Mouse (Mus musculus): Measurements from ENCODE around the gene Slc37a4. TPM values are rescaled to one million over a fixed set of nuclear protein-coding genes. Genes with fewer than 3 reads are reported as not detected.
"Not testable (repeated sequence)": the region's sequence is repeated elsewhere in the genome, so short reads cannot be mapped to it uniquely, and the experiment has no call there.

The Slc37a4 gene
- polyA plus RNA-seq, 1 experiment from 2014 or later, result 18.8 TPM

DNA sequence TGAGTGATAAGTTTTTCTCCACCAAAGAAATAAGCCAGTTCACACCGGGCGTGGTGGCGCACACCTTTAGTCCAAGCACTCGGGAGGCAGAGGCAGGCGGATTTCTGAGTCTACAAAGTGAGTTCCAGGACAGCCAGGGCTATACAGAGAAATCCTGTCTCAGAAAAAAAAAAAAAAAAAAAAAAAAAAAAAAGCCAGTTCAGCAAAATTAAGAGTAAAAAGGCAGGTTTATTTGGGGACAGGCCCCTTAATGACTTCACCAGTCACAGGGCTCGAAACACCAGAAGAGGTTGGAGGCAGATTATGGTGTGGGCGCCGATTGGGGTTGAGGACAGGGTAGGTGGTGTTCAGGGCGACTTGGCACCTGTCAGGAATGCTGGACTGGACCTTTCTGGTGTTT, 23.1 kb downstream of the Slc37a4 start:
- Histone ChIP-seq H3K36me3 (replicated peaks) (peaks cover 16% of the 10 kb centered on the region), H3K4me1 (peaks cover 15% of the 10 kb centered on the region)
- H3K27me3 ChIP-seq (ENCODE audit: poor library complexity, severe bottlenecking); H3K4me3 ChIP-seq; H3K9me3 ChIP-seq; DNase-seq (ENCODE audit: extremely low spot score, low spot score); H3K27ac ChIP-seq: not testable (repeated sequence)
- WGBS, result 94% methylated on average over 9 of the region's 9 CpGs

DNA sequence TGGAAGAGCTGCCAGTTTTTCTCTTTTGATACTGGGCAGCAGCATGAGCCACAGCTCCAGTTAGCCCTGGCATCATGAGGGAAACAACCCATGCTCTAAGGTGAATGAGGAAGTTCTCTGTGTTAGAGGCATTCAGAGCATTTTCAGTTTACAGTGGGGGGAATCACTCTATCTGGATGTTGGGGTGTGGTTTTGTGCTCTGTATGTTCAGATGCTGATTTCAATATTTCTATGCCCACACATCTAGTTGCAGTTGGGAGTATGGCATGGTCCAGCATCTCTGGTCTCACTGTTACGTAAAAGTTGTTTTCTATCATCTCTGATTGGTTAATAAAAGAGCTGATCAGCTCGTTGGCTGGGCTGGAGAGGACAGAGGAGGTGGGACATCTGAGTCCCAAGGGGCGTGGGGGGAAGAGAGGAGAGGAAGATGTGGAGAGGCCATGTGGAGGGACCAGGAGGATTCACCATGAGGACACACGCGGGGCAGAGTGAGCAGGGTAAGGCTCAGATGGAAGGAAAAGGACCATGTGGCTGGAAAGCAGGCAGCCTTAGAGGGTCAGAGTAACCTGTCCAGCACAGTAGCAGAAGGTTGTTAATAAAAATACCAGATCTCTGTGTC, 23.7 kb downstream of the Slc37a4 start:
- H3K27me3 ChIP-seq (ENCODE audit: poor library complexity, severe bottlenecking), result no peaks in the 10 kb centered on the region
- H3K4me3 ChIP-seq, result no peak overlapping the region
- 88% methylated on average over 5 of the region's 5 CpGs for WGBS
- peaks cover 15% of the 10 kb centered on the region for H3K4me1 ChIP-seq
- no peak overlapping the region for H3K27ac ChIP-seq
- peaks cover 5% of the 10 kb centered on the region; the same call in 1 of the 2 replicates for H3K9me3 ChIP-seq
- no peak for DNase-seq (ENCODE audit: extremely low spot score, low spot score)
- peaks cover 12% of the 10 kb centered on the region for H3K36me3 ChIP-seq (replicated peaks)

DNA sequence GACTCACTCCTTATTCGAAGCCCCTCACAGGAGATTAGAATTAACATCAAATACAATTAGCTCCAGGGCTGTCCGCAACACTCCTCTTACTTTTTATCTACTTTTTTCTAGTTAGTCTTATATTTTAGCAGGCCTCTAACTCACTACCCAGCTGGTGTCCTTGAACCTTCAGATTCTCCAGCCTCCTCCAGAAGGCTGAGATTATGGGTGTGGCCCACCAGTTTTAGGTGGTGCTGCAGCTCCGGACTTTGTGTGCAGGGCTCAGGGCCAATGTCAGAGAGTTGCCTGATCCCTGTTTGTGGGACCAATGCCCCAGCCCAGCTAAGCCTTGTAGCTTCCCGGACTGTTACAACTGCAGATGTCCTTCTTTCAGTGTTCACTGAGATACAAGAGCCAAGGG, 26.9 kb downstream of the Slc37a4 start:
- Histone ChIP-seq H3K9me3 (peaks cover 5% of the 10 kb centered on the region; the same call in 1 of the 2 replicates), H3K27me3 (ENCODE audit: poor library complexity, severe bottlenecking) (no peaks in the 10 kb centered on the region), H3K36me3 (replicated peaks) (no peaks in the 10 kb centered on the region), H3K27ac (no peak overlapping the region), H3K4me1 (0 out of 2 replicates have a peak, but pooled peaks cover under 1% of the 10 kb centered on the region), H3K4me3 (no peak overlapping the region)
- WGBS, result 91% methylated on average over 4 of the region's 4 CpGs
- DNase-seq (ENCODE audit: extremely low spot score, low spot score), result no peak

DNA sequence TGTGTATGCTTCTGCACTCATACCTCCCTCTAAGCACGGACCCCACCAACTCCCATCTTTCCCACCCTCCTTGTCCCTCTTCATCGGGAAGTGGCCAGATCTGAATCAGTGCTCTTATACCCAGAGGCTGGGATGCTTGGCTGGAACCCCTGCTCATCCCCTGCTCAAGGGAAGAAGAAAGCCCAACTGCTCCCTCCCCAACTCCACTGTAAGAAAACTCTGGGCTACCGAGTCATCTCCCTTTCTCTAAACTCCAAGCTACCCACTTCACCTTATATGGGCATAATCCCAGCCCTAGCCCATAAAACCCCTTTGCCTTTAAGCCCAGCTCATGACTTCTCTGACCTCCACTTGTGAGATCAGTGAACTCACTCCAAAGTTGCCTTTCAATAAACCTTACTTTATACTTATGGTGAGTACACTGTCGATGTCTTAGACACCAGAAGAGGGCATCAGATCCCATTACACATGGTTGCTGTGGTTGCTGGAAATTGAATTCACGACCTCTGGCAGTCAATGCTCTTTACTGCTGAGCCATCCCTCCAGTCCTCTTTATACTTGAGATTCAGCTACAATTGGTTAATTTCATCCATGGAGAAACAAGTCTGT, 36.0 kb downstream of the Slc37a4 start:
- no peak overlapping the region for H3K4me3 ChIP-seq
- WGBS, result 59% methylated on average over 5 of the region's 5 CpGs
- H3K27me3 ChIP-seq (ENCODE audit: poor library complexity, severe bottlenecking), result no peaks in the 10 kb centered on the region

DNA sequence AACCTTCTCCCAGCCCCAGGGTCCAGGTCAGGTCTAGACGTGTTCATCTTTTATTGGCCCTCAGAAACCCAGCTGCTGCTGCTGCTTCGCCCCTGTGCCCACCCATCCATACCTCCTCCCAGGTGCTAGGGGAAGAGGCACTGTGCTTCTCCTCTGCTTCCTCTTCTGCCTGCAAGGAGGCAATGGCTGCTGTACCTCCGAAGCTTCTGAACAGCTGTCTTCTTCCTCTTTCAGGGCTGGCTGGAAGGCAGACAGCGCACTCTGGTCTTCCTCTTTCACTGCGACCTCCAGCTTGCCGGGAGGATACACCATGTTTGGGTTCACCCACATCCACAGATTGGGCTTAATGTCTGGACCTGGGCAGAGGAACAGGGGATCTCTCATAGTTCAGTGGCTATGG, 39.1 kb downstream of the Slc37a4 start:
- Histone ChIP-seq H3K4me3 (no peak overlapping the region), H3K27ac (no peak overlapping the region), H3K36me3 (replicated peaks) (no peaks in the 10 kb centered on the region), H3K4me1 (peaks cover 7% of the 10 kb centered on the region), H3K9me3 (peaks cover 2% of the 10 kb centered on the region; the same call in 1 of the 2 replicates), H3K27me3 (ENCODE audit: poor library complexity, severe bottlenecking) (no peaks in the 10 kb centered on the region)
- DNase-seq (ENCODE audit: extremely low spot score, low spot score), result no peak
- WGBS, result 86% methylated on average over 6 of the region's 6 CpGs

More for the DNA sequence above, 36.0 kb downstream of the Slc37a4 start:
- Histone ChIP-seq H3K9me3 (no peaks in the 10 kb centered on the region), H3K36me3 (replicated peaks) (no peaks in the 10 kb centered on the region), H3K27ac (no peak overlapping the region), H3K4me1 (peaks cover 7% of the 10 kb centered on the region)
- DNase-seq (ENCODE audit: extremely low spot score, low spot score), result no peak

DNA sequence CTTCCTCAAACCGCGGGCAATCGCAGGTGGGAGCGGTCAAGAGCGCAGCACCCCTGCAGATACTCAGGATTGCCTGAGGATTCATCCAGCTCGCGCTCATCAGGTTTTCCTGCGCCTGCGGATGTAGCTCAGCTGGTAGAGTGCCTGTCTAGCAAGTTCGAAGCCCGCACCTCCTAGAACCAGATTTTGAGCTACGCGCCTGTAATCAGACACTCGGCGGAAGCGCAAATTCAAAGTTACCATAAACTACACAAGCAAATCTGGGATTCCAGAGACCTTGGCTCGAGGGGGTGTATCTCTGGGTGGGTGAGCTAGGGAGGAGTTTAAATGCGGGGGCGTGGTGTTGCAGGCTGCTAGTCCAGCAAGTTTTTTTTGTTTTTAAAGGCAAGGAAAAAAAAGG, 44.3 kb downstream of the Slc37a4 start, which contains the start of gene Foxr1:
Gene Foxr1 (minus strand): TSS at position 176 of the 400 bp plus-strand sequence.
- WGBS, result 76% methylated on average over 19 of the region's 19 CpGs
- H3K4me1 ChIP-seq, result peaks cover under 1% of the 10 kb centered on the region
- no peak within 1 kb of the TSS for H3K4me3 ChIP-seq
- no peak within 1 kb of the TSS for H3K27ac ChIP-seq
- no peak for DNase-seq (ENCODE audit: extremely low spot score, low spot score)
- H3K36me3 ChIP-seq (replicated peaks), result no peaks in the 10 kb centered on the region
- peaks cover 4% of the 10 kb centered on the region; the same call in 1 of the 2 replicates for H3K9me3 ChIP-seq
- H3K27me3 ChIP-seq (ENCODE audit: poor library complexity, severe bottlenecking), result no peaks in the 10 kb centered on the region

DNA sequence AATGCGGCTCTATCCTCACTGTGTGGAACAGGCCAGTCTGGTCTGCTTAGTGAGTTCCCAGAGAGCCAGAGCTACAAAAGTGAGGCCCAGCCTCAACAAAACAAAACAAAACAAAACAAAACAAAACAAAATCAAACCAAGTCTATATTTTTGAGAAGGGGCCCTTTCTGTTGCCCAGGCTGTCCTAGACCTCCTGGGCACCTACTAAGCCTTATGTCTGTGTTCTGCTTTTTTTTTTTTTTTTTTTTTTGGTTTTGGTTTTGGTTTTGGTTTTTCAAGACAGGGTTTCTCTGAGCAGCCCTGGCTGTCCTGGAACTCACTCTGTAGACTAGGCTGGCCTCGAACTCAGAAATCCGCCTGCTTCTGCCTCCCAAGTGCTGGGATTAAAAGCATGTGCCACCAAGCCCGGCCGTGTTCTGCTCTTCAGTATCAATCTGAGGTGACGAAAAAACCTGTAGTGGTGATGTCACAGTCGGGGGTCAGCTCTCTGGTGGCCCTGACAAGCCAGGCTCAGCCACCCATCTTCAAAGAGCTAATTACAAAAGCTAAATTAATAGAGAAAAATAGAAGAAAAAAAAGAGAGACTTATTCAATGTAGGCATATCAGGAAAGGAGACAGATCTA, 47.9 kb downstream of the Slc37a4 start:
- DNase-seq (ENCODE audit: extremely low spot score, low spot score); H3K27ac ChIP-seq; H3K36me3 ChIP-seq (replicated peaks); H3K9me3 ChIP-seq; H3K4me1 ChIP-seq; H3K27me3 ChIP-seq (ENCODE audit: poor library complexity, severe bottlenecking); H3K4me3 ChIP-seq: not testable (repeated sequence)
- WGBS, result 89% methylated on average over 7 of the region's 7 CpGs

DNA sequence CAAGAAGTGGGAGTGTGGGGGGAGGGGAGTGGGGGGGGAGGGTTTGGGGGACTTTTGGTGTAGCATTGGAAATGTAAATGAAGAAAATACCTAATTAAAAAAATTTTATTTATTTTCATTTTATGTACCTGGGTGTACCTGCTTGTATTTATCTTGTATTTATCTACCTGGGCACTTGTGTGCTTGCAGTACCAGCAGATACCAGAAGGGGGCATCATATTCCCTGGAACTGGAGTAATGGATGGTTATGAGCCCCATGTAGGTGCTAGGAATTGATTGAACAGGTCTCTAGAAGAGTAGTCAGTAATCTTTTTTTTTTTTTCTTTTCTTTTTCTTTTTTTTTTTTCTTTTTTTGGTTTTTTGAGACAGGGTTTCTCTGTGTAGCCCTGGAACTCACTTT, 53.7 kb downstream of the Slc37a4 start:
- no peaks in the 10 kb centered on the region for H3K9me3 ChIP-seq
- no peak overlapping the region for H3K27ac ChIP-seq
- H3K27me3 ChIP-seq (ENCODE audit: poor library complexity, severe bottlenecking), result peaks cover 32% of the 10 kb centered on the region
- H3K4me3 ChIP-seq, result no peak overlapping the region
- no peak for DNase-seq (ENCODE audit: extremely low spot score, low spot score)
- no peaks in the 10 kb centered on the region for H3K36me3 ChIP-seq (replicated peaks)
- peaks cover 20% of the 10 kb centered on the region for H3K4me1 ChIP-seq

Small RNA genes within 50 kb of the gene (microRNA-seq; reads per million reads assigned to microRNA genes)
- not detected for gene Mir7085

Other genes with a start within 250 kb of the Slc37a4 start
- gene Cbl, start 162.8 kb upstream of the Slc37a4 start, polyA plus RNA-seq (2016; fragmentation: Nextera tagmentation; extraction: Ambion mirVana), result 21.3 and 23.8 TPM in 2 replicates
- not detected in 2 replicates for gene Ccdc153, start 156.2 kb upstream of the Slc37a4 start, polyA plus RNA-seq (2016; fragmentation: Nextera tagmentation; extraction: Ambion mirVana)
- 0.06 TPM in 1 of 2 replicates, not detected in the other for gene Pdzd3, start 145.4 kb upstream of the Slc37a4 start, polyA plus RNA-seq (2016; fragmentation: Nextera tagmentation; extraction: Ambion mirVana)
- gene Nlrx1, start 128.3 kb upstream of the Slc37a4 start, polyA plus RNA-seq (2016; fragmentation: Nextera tagmentation; extraction: Ambion mirVana), result 2.8 and 2.9 TPM in 2 replicates
- 5.3 and 7.2 TPM in 2 replicates for gene Abcg4, start 108.2 kb upstream of the Slc37a4 start, polyA plus RNA-seq (2016; fragmentation: Nextera tagmentation; extraction: Ambion mirVana)
- gene Hinfp, start 91.2 kb upstream of the Slc37a4 start, polyA plus RNA-seq (2016; fragmentation: Nextera tagmentation; extraction: Ambion mirVana), result 32.8 and 33.0 TPM in 2 replicates
- 8.3 and 8.7 TPM in 2 replicates for gene C2cd2l, start 76.6 kb upstream of the Slc37a4 start, polyA plus RNA-seq (2016; fragmentation: Nextera tagmentation; extraction: Ambion mirVana)
- 48.0 and 49.3 TPM in 2 replicates for gene Dpagt1, start 70.8 kb upstream of the Slc37a4 start, polyA plus RNA-seq (2016; fragmentation: Nextera tagmentation; extraction: Ambion mirVana)
- gene H2afx, start 62.2 kb upstream of the Slc37a4 start, polyA plus RNA-seq (2016; fragmentation: Nextera tagmentation; extraction: Ambion mirVana), result 524 and 528 TPM in 2 replicates
- gene Hmbs, start 52.6 kb upstream of the Slc37a4 start, polyA plus RNA-seq (2016; fragmentation: Nextera tagmentation; extraction: Ambion mirVana), result 196 and 210 TPM in 2 replicates
- 29.0 and 32.3 TPM in 2 replicates for gene Vps11, start 35.2 kb upstream of the Slc37a4 start, polyA plus RNA-seq (2016; fragmentation: Nextera tagmentation; extraction: Ambion mirVana)
- 38.7 and 43.7 TPM in 2 replicates for gene Hyou1, start 17.4 kb upstream of the Slc37a4 start, polyA plus RNA-seq (2016; fragmentation: Nextera tagmentation; extraction: Ambion mirVana)
- gene Rps25, start 10.3 kb downstream of the Slc37a4 start, polyA plus RNA-seq (2016; fragmentation: Nextera tagmentation; extraction: Ambion mirVana), result 2,069 and 2,211 TPM in 2 replicates
- 181 and 189 TPM in 2 replicates for gene Trappc4, start 10.7 kb downstream of the Slc37a4 start, polyA plus RNA-seq (2016; fragmentation: Nextera tagmentation; extraction: Ambion mirVana)
- gene Ccdc84, start 21.7 kb downstream of the Slc37a4 start, polyA plus RNA-seq (2016; fragmentation: Nextera tagmentation; extraction: Ambion mirVana), result 25.6 and 26.1 TPM in 2 replicates
- not detected in 2 replicates for gene Foxr1, start 44.3 kb downstream of the Slc37a4 start, polyA plus RNA-seq (2016; fragmentation: Nextera tagmentation; extraction: Ambion mirVana)
- not detected in 2 replicates for gene Upk2, start 58.1 kb downstream of the Slc37a4 start, polyA plus RNA-seq (2016; fragmentation: Nextera tagmentation; extraction: Ambion mirVana)
- 3.9 and 5.0 TPM in 2 replicates for gene Bcl9l, start 86.0 kb downstream of the Slc37a4 start, polyA plus RNA-seq (2016; fragmentation: Nextera tagmentation; extraction: Ambion mirVana)
- 0.05 TPM in 1 of 2 replicates, not detected in the other for gene Cxcr5, start 165.0 kb downstream of the Slc37a4 start, polyA plus RNA-seq (2016; fragmentation: Nextera tagmentation; extraction: Ambion mirVana)
- gene Ddx6, start 208.0 kb downstream of the Slc37a4 start, polyA plus RNA-seq (2016; fragmentation: Nextera tagmentation; extraction: Ambion mirVana), result 20.3 and 21.0 TPM in 2 replicates